Mouse (Mus musculus) cortical plate, adult 2 months (tissue): ENCODE measurements at regions not wholly inside any gene's neighbourhood (a gene's known extent, or its start where the extent isn't known, plus 50 kb on each side); places are given as distances from the start of the nearest gene placed in this dataset.

Source experiments
- CTCF ChIP-seq: fragments of 200-500 bp; IDR thresholded peaks from 2 replicates; pipeline ENCODE4 v1.5.1; 2011; ENCODE audit warnings: mild to moderate bottlenecking, control low read depth, low read length; ENCODE audit not compliant: insufficient read depth; ENCODE audit errors: extremely low read depth
- POLR2A ChIP-seq: fragments of 200-500 bp; IDR thresholded peaks from 2 replicates; pipeline ENCODE4 v1.6.1; 2011; ENCODE audit warnings: mild to moderate bottlenecking, low read length, control low read depth; ENCODE audit not compliant: insufficient read depth; ENCODE audit errors: extremely low read depth

DNA sequence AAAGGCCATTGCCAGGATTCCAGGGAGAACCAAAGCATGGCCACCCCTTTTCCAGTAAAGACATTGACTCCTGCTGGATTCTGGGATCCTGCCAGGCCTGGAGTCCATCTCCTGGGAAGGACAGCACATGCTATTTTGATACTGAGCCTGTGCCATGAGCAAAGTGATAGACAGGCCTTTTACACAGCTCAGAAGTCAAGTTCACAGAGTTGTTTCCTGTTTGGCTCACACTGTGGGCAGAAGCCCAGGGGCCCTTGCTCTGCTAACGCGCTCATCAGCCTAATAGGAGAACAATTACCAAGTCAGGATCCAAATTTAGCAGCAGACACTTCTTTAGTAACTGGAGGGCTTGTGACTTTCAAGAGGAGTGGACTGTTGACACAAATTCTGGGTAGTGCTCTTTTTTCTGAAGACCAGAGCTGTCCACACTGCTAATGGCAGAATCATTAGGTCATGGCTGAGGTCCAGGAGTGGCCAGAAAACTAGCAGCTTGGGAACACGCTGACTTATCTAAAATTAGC, 122.1 kb upstream of the Smim23 start:
- no peak for TF ChIP-seq POLR2A
- no peak for TF ChIP-seq CTCF
